Mouse (Mus musculus) megakaryocyte, embryonic 14.5 days (primary cell): ENCODE measurements at regions not wholly inside any gene's neighbourhood (a gene's known extent, or its start where the extent isn't known, plus 50 kb on each side); places are given as distances from the start of the nearest gene placed in this dataset.

Source experiments
- FLI1 ChIP-seq: IDR thresholded peaks from 2 replicates; pipeline ENCODE4 v1.6.1; 2012; ENCODE audit warnings: low read length, inconsistent platforms, mixed read lengths
- GATA1 ChIP-seq: IDR thresholded peaks from 3 replicates; pipeline ENCODE4 v1.6.1; 2012; ENCODE audit warnings: mixed read lengths, low read length, inconsistent platforms, borderline replicate concordance

- TF ChIP-seq GATA1 (no peak), FLI1 (no peak)
These were observed 115.6 kb upstream of the Prkd1 start for GRCm38 (mm10) chr12:50764457-50764856.
